Mouse (Mus musculus) olfactory bulb, adult 2 months (tissue): ENCODE measurements around the gene Rmnd5b.
"Not testable (repeated sequence)": the region's sequence is repeated elsewhere in the genome, so short reads cannot be mapped to it uniquely, and the experiment has no call there.

Source experiments
- CTCF ChIP-seq: fragments of 200-500 bp; IDR thresholded peaks from 2 replicates; pipeline ENCODE4 v1.5.1; 2012; ENCODE audit warnings: low read depth, mild to moderate bottlenecking, low read length, moderate library complexity; ENCODE audit not compliant: insufficient read depth
- POLR2A ChIP-seq: fragments of 200-500 bp; IDR thresholded peaks from 2 replicates; pipeline ENCODE4 v1.6.1; 2012; ENCODE audit warnings: mild to moderate bottlenecking, low read depth, low read length, moderate library complexity; ENCODE audit not compliant: insufficient read depth

- TF ChIP-seq CTCF, POLR2A: not testable (repeated sequence)
Observed at GRCm38 (mm10) chr11:51609940-51610339, 25.8 kb downstream of the Rmnd5b start.
